Mouse (Mus musculus) G1E (cell line): ENCODE measurements around the gene Gm42957.

Source experiments
- CTCF ChIP-seq: IDR thresholded peaks from 2 replicates; pipeline ENCODE4 v1.5.1; 2012; ENCODE audit warnings: low read depth, low read length, inconsistent platforms, mixed read lengths
- GATA2 ChIP-seq: IDR thresholded peaks from 2 replicates; pipeline ENCODE4 v1.6.1; 2012; ENCODE audit warnings: low read depth, low read length, inconsistent platforms, borderline replicate concordance
- TAL1 ChIP-seq: conservative IDR thresholded peaks from 2 replicates; pipeline ENCODE4 v1.6.1; 2012; ENCODE audit warnings: low read depth, low read length, inconsistent platforms, mixed read lengths

- TF ChIP-seq CTCF (no peak), GATA2 (no peak), TAL1 (no peak)
Measured at GRCm38 (mm10) chr3:96647365-96647764, 12.1 kb downstream of the Gm42957 start.
